Mouse (Mus musculus) large intestine, adult 2 months (tissue): ENCODE results near the gene Arhgap4. TPM values are rescaled to one million over a fixed set of nuclear protein-coding genes. Genes with fewer than 3 reads are reported as not detected.

Source experiments
- DNase-seq: peaks from one replicate; pipeline ENCODE4 v3.0.0-alpha.2; 2012; ENCODE audit warnings: low read depth, low spot score
- WGBS: fragments of 180-500 bp; shearing (Covaris S2); methylation state at CpG from one replicate; pipeline ENCODE4 v1.1.7; 2018; 5-methylcytosine and 5-hydroxymethylcytosine counted together
- polyA plus RNA-seq: library from polyadenylated mRNA; depleted of rRNA; stranded (reverse); fragments of >200 nt; gene quantifications from 2 replicates; pipeline ENCODE4 v1.2.3, GENCODE M21; 2012

The Arhgap4 gene
- polyA plus RNA-seq, 1 experiment = 23.9 TPM

- 70% methylated on average over 5 of the region's 5 CpGs for WGBS
- no peak for DNase-seq
Observed at GRCm38 (mm10) chrX:73918631-73919030, 3.0 kb downstream of the Arhgap4 start.

- no peak for DNase-seq
- 88% methylated on average over 8 of the region's 8 CpGs for WGBS
Observed at GRCm38 (mm10) chrX:73916945-73917344, 4.7 kb downstream of the Arhgap4 start.

DNA sequence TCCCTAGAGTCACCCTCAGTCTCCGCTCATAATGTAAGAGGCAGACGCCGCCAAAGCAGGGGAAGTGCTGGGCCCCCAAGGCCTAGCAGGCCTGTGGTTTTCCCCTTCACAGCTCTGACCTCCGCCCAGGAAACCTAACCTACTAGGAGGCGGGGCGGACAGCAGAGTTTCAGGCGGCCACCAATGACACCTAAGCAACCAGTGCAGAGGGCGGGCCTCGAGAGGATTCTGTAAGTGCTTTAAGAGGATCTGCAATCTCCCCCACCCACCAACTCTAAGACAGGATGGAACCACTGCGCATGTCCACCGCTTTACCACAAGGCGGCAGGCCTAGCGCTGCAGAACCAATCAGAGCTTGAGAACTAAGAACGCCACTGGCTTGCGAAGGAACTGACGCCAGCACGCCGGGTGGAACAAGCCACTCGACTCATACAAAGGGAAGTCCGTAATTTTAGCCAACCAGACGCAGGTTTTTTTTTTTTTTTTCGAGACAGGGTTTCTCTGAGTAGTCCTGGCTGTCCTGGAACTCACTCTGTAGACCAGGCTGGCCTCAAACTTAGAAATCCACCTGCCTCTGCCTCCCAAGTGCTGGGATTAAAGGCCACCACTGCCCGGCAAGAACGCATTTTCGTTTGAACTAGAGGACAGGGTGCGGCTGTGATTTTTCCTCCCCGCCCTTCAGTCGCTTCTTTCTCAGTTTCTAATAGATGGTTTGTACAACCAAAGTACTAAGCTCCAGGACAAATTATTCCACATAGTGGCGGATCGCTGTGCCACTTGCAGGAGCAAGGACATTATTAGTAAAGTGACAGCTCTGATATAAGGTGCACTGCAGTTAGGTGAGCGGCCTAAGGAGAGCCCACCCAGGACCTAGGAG lies 6.6 kb downstream of the Arhgap4 start:
- WGBS = 15% methylated on average over 31 of the region's 31 CpGs
- DNase-seq = peak; percentile 73

DNA sequence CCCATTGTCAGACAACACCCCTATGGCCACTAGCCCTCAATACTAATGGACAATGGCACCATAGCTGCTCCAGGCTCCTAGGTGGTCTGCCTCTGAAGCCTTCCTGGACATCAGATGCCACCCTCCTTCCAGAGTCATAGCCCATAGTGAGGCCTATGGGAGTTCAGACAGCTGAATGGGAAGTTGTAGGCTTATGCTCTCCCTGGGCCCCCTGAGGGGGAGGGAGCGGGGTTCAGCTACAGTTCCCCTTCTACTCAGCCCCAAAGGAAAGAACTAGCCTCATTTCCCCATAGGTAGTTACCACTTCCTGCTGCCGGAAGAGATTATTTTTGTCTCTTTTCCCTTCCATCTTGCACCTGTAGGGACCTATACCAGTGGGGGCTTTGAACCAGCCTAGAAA lies 10.1 kb downstream of the Arhgap4 start:
- no peak for DNase-seq
- WGBS = 78% methylated on average over 2 of the region's 2 CpGs

DNA sequence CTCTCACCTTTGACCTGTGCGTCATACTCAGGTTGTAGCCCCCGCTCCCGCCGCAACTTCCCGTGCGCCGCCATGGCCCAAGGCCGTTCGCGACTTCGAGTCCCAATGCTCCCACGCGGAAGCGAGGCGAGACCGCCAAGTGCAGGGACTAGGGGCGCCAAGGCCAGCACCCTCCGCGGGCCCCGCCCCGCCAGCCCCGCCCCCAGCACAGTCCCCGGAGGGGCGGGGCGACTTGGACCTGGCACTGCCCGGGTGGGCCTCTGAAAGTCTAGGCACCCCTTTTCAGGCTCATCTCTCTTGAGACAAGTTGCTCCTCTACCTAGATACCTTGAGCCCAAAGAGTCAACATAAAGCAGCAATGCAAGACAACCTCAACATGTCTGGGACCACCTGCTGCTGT lies 10.5 kb downstream of the Arhgap4 start:
- no peak for DNase-seq

GRCm38 (mm10) chrX:73910451-73910850 lies 11.2 kb downstream of the Arhgap4 start:
- no peak for DNase-seq

More for the DNA sequence above, 10.5 kb downstream of the Arhgap4 start:
- WGBS = 18% methylated on average over 26 of the region's 26 CpGs

DNA sequence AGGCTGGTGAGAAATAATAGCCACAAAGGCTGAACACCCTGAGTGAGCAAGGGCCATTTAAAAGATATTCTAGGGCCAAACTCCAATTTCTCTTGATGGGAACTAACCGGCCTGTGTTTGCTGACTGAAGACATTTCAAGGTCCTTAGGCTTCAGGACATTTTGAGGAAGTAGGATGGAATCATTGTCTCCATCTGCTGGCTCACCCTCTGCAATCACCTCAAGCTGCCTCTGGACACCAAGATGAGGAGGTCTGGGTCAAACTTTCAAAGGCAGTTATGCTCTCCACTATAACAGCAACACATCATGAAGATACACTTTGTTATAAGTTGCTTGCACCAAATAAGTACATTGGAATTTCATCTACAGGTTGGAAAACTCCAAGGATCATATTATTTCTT lies 11.6 kb downstream of the Arhgap4 start:
- WGBS = 52% methylated on average over 1 of the region's 1 CpGs
- DNase-seq = no peak

GRCm38 (mm10) chrX:73897959-73898358 lies 23.7 kb downstream of the Arhgap4 start:
- no peak for DNase-seq
- 67% methylated on average over 3 of the region's 3 CpGs for WGBS

DNA sequence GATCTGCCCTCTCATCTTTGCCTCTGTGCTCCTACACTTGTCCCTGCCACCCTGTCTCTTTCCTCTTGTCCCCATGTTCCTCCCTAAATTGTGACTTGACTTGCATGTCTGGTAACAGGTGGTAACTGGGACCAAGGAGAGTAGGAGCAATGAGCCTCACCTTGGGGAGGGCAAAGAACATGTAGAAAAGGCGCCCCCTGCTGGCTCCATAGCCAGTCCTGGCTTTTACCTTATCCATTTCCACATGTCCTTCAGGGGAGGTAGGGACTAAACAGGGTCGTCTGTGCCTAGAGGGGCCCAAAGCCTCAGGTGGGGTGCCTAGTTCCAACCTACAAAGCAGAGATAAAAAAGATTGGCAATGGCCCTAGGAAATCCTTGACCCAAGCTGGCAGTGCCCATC lies 26.0 kb downstream of the Arhgap4 start, which contains the start of gene L1cam:
Gene L1cam, minus strand, starts transcription at position 387 of the 400 bp plus-strand sequence.
- DNase-seq = peak; percentile 33
- WGBS = 6% methylated on average over 2 of the region's 2 CpGs

GRCm38 (mm10) chrX:73892833-73893232 lies 28.8 kb downstream of the Arhgap4 start:
- 91% methylated on average over 14 of the region's 14 CpGs for WGBS

GRCm38 (mm10) chrX:73891551-73892152 lies 30.0 kb downstream of the Arhgap4 start, which contains the start of gene Avpr2:
Gene Avpr2, plus strand, starts transcription at chrX:73892102.
- WGBS = 48% methylated on average over 6 of the region's 6 CpGs
- no peak for DNase-seq

More at GRCm38 (mm10) chrX:73892833-73893232, 28.8 kb downstream of the Arhgap4 start:
- no peak for DNase-seq

DNA sequence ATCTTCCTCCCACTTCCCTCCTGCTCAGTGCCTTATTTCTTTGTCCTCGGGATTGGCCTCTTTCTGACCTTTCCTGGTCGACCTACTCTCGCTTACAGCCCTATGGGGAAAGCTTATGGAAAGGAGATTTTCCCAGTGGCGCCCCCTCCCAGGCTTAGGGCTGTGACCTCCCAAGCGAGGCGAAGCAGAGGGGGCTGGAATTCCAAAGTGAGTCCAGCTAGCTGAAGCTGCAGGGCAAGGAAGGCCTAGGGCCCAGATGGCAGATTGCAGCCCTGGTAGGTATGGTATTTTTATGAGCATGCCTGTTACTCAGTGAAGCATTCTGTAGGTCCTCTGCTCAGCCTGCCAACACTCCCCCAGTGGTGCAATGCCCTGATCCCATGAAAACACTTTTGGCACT lies 40.2 kb downstream of the Arhgap4 start:
- DNase-seq = no peak
- WGBS = 44% methylated on average over 6 of the region's 6 CpGs

- no peak for DNase-seq
- WGBS = 23% methylated on average over 16 of the region's 16 CpGs
Observed at GRCm38 (mm10) chrX:73881036-73881427, 40.6 kb downstream of the Arhgap4 start.

- 12% methylated on average over 37 of the region's 48 CpGs for WGBS
- peak; percentile 24 for DNase-seq
Observed at GRCm38 (mm10) chrX:73880194-73881035, 41.3 kb downstream of the Arhgap4 start.

- DNase-seq = peak; percentile 40
- WGBS = 42% methylated on average over 1 of the region's 1 CpGs
Observed at GRCm38 (mm10) chrX:73877014-73877413, 44.7 kb downstream of the Arhgap4 start.

DNA sequence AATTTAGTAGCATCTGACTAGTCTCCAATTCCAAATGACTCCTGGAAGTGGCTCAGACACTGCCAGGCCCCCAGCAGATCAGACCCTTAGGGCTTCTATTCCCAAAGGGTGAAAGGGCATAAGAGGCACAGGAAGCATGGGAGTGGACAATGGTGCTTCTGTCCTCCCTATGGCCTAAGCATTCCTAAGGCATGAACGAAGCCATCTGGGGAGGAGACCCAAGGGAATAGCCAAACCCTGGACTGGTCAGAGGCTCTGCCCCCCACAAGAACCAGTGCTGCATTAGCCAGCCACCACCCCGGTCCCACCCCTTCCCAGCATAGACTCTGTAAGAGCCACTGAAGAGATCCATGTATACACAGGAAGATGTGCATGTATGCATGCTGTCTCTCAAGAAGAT lies 45.8 kb downstream of the Arhgap4 start:
- DNase-seq = no peak
- WGBS = 68% methylated on average over 2 of the region's 2 CpGs

DNA sequence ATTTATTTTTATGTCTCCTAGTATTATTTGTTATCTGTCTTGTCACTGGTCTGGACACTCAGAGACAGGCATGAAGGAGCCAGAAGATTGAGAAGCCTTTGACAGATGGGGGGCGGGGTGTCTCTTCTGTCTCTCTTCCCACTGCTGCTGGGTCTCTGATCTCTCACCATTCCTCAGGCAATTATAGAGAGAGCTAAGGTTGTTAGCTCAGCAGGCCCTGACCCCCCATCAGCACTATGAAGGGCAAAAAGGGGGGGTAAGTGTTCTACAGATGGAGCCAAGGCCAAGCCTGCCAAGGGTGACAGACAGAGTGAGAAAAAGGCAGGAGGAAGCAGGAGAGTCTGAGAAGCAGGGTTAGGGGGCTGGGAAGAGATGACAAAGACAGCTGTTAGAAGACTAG lies 49.7 kb downstream of the Arhgap4 start:
- no peak for DNase-seq
- 90% methylated on average over 1 of the region's 1 CpGs for WGBS

- no peak for DNase-seq
Observed at GRCm38 (mm10) chrX:73871474-73871873, 50.2 kb downstream of the Arhgap4 start.

DNA sequence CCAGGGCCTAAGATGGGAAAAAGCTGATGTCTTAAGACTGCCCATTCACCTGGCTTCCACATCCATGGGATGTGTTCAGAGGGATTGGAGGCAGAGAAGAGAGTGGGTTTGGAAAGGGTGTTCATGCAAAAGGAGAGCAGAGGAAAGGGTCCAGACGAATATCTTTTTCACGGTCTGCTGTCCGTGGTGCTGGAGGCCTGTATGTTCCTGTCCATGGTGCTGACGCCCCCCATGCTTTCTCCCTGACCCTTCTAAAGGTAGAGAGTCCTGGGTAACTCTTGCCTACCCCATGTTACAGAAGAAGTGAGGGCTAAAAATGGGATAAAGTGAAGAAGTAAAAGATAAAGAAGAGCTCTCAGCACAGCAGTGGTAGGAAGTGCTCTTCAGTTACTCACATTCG lies 52.3 kb downstream of the Arhgap4 start:
- DNase-seq = no peak
- WGBS = 31% methylated on average over 5 of the region's 5 CpGs

DNA sequence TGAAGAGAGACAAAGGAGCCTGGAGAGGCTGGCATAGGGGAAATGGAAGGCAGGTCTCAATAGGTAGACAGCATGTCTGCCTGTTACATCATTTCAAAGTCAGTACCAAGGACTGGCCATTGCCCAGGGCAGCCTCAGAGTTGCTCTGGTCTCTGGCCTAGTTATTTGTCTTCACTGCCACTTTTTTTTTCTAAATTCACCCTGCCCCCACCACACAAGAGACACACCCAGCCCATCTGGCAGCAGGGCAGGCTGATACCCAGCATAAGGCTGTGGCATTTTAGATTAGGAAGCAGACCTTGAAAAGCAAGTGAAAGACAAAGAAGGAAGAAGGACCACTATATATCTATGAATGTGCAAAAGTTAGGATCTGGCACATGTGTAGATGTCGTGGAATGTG lies 53.8 kb downstream of the Arhgap4 start:
- 77% methylated on average over 1 of the region's 1 CpGs for WGBS
- DNase-seq = no peak
